Mouse (Mus musculus) olfactory bulb, adult 2 months (tissue): ENCODE measurements around the gene Chia1. TPM values are rescaled to one million over a fixed set of nuclear protein-coding genes. Genes with fewer than 3 reads are reported as not detected.
"Not testable (repeated sequence)": the region's sequence is repeated elsewhere in the genome, so short reads cannot be mapped to it uniquely, and the experiment has no call there.

Experiments
- H3K27ac ChIP-seq: fragments of 200-500 bp; 2 replicates; pipeline ENCODE4 v1.5.1; 2012; ENCODE audit warnings: low read depth, low read length; ENCODE audit not compliant: insufficient read depth
- H3K4me1 ChIP-seq: fragments of 200-500 bp; 2 replicates; pipeline ENCODE4 v1.6.1; 2012; ENCODE audit warnings: low read length; ENCODE audit not compliant: control insufficient read depth, insufficient read depth
- H3K4me3 ChIP-seq: fragments of 200-500 bp; 2 replicates; pipeline ENCODE4 v1.5.1; 2012; ENCODE audit warnings: mild to moderate bottlenecking, low read depth, low read length, moderate library complexity; ENCODE audit not compliant: insufficient read depth
- CTCF ChIP-seq: fragments of 200-500 bp; IDR thresholded peaks from 2 replicates; pipeline ENCODE4 v1.5.1; 2012; ENCODE audit warnings: low read depth, mild to moderate bottlenecking, low read length, moderate library complexity; ENCODE audit not compliant: insufficient read depth
- POLR2A ChIP-seq: fragments of 200-500 bp; IDR thresholded peaks from 2 replicates; pipeline ENCODE4 v1.6.1; 2012; ENCODE audit warnings: mild to moderate bottlenecking, low read depth, low read length, moderate library complexity; ENCODE audit not compliant: insufficient read depth
- WGBS: fragments of 180-500 bp; shearing (Covaris S2); methylation state at CpG from one replicate; pipeline ENCODE4 v1.1.7; 2018; 5-methylcytosine and 5-hydroxymethylcytosine counted together
- polyA plus RNA-seq: library from polyadenylated mRNA; stranded (reverse); fragments of >200 nt; gene quantifications from 2 replicates; pipeline ENCODE4 v1.2.4, GENCODE M21; 2012; ENCODE audit warnings: low replicate concordance; ENCODE audit not compliant: missing spikeins, insufficient read depth, insufficient read length

Chia1 gene
- not detected in 2 replicates for polyA plus RNA-seq

- H3K4me3 ChIP-seq: no peak within 1 kb of the TSS
- TF ChIP-seq CTCF (no peak), POLR2A (no peak)
- no peaks in the 10 kb centered on the region for H3K4me1 ChIP-seq
- 81% methylated on average over 3 of the region's 3 CpGs for WGBS
- H3K27ac ChIP-seq: no peak within 1 kb of the TSS
These were observed at the start of gene Chia1 for GRCm38 (mm10) chr3:106112929-106113328. Gene Chia1, plus strand, starts transcription at chr3:106113229.

DNA sequence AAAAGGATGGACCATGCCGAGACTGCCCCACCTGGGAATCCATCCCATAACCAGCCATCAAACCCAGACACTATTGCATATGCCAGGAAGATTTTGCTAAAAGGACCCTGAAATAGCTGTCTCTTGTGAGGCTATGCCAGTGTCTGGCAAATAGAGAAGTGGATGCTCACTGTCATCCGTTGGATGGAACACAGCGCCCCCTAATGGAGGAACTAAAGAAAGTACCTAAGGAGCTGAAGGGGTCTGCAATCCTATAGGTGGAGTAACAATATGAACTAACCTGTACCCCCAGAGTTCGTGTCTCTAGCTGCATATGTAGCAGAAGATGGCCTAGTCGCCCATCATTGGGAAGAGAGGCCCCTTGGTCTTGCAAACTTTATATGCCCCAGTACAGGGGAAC lies 45.3 kb upstream of the Chia1 start:
- not testable (repeated sequence) for H3K4me1 ChIP-seq, H3K4me3 ChIP-seq, H3K27ac ChIP-seq
- WGBS: 49% methylated on average over 5 of the region's 5 CpGs

DNA sequence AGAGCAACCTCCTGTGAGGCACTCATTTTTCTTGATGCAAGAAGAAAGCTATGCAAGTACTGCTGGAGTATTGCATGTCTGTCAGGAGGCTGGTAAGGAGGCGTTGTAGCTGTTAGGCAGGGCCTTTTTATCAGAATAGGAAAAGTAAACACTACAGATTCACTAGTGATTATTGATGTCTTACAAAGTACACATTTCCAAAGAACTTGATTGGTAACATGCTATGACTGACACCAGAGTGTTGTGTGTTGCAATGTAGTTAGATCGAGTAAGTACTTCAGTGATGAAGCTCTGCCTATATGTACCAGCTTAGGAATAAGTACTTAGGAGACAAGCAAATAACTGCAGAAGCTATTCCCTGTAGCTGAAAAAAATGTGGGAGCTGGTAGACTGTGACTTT lies 42.0 kb upstream of the Chia1 start:
- Histone ChIP-seq H3K27ac (no peak overlapping the region), H3K4me3 (no peak overlapping the region), H3K4me1 (no peaks in the 10 kb centered on the region)
- 84% methylated on average over 2 of the region's 2 CpGs for WGBS
- TF ChIP-seq POLR2A (no peak), CTCF (no peak)

- H3K27ac ChIP-seq: no peak overlapping the region
- TF ChIP-seq CTCF: no peak
- no peak for TF ChIP-seq POLR2A
- no peaks in the 10 kb centered on the region for H3K4me1 ChIP-seq
- no peak overlapping the region for H3K4me3 ChIP-seq
- WGBS: 46% methylated on average over 1 of the region's 1 CpGs
These were observed 38.2 kb upstream of the Chia1 start for GRCm38 (mm10) chr3:106074824-106075223.

GRCm38 (mm10) chr3:106126999-106127398 lies 14.0 kb downstream of the Chia1 start:
- Histone ChIP-seq H3K27ac (no peak overlapping the region), H3K4me1 (no peaks in the 10 kb centered on the region), H3K4me3 (no peak overlapping the region)
- no peak for TF ChIP-seq POLR2A
- no peak for TF ChIP-seq CTCF

- TF ChIP-seq CTCF: no peak
- Histone ChIP-seq H3K27ac (no peak overlapping the region), H3K4me1 (no peaks in the 10 kb centered on the region), H3K4me3 (no peak overlapping the region)
- 86% methylated on average over 4 of the region's 4 CpGs for WGBS
These were observed 15.9 kb downstream of the Chia1 start for GRCm38 (mm10) chr3:106128807-106129493.

GRCm38 (mm10) chr3:106131690-106132089 lies 18.7 kb downstream of the Chia1 start:
- H3K4me1 ChIP-seq: no peaks in the 10 kb centered on the region
- WGBS: 38% methylated on average over 5 of the region's 5 CpGs
- TF ChIP-seq POLR2A: no peak
- TF ChIP-seq CTCF: no peak
- H3K27ac ChIP-seq: no peak overlapping the region
- H3K4me3 ChIP-seq: no peak overlapping the region

DNA sequence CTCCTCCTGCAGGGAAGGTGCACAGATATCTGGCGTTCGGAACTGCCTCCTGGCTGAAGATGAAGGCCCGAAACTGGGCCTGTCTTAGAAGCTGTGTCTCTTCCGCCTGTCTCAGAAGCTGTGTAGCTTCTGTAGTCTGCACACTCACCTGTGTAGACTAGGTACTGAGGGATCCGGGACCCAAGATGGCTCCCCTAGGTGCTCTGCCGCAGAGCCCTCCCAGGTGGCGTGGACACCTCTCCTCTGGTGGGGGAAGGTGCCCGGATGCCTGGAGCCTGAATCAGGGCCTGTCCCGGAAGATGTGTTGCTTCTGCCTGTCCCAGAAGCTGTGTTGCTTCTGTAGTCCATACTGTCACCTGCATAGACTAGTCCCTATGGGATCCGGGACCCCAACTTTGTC lies 31.1 kb downstream of the Chia1 start:
- WGBS: 93% methylated on average over 10 of the region's 10 CpGs

GRCm38 (mm10) chr3:106154413-106154812 lies 41.4 kb downstream of the Chia1 start:
- Histone ChIP-seq H3K4me1 (no peaks in the 10 kb centered on the region), H3K27ac (no peak overlapping the region), H3K4me3 (no peak overlapping the region)
- no peak for TF ChIP-seq POLR2A
- TF ChIP-seq CTCF: no peak
- 93% methylated on average over 2 of the region's 2 CpGs for WGBS

More for the DNA sequence above, 31.1 kb downstream of the Chia1 start:
- H3K27ac ChIP-seq: no peak overlapping the region
- TF ChIP-seq POLR2A (no peak), CTCF (no peak)
- H3K4me3 ChIP-seq: no peak overlapping the region
- H3K4me1 ChIP-seq: no peaks in the 10 kb centered on the region

DNA sequence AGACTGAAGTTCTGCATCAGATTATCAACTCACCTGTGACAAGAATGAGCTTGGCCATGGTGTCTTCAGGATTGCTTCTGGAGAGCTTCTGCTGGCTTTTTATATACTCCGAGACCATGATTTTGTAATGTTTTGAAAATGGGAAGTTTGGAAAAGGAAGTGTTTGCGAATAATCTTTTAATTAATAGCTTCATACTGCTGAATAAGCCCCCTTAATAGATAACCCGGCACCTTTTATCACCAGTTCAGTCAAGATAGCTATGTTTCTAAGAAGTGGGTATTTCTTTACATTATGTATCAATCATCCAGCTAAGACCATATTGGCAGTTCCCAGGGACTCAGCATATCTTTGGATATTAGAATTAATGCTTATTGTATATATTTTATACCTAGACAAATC lies 54.4 kb downstream of the Chia1 start, which contains the start of gene Chil3:
TSS of gene Chil3 (minus strand) at position 101 of the 400 bp plus-strand sequence.
- TF ChIP-seq CTCF (no peak), POLR2A (no peak)
- no peak within 1 kb of the TSS for H3K4me3 ChIP-seq
- no peak within 1 kb of the TSS for H3K27ac ChIP-seq
- H3K4me1 ChIP-seq: no peaks in the 10 kb centered on the region
- 87% methylated on average over 3 of the region's 3 CpGs for WGBS
